Mouse (Mus musculus) CH12.LX (cell line): ENCODE data around the gene Pan3. TPM values are rescaled to one million over a fixed set of nuclear protein-coding genes. Genes with fewer than 3 reads are reported as not detected.

Experiments used
- DNase-seq: peaks from one replicate; pipeline ENCODE4 v3.0.0-alpha.2; 2013; ENCODE audit errors: extremely low read depth
- H3K27ac ChIP-seq: 2 replicates; pipeline ENCODE4 v1.5.1; 2012; ENCODE audit warnings: low read depth, mild to moderate bottlenecking, control low read depth, moderate library complexity; ENCODE audit not compliant: insufficient read depth
- H3K27me3 ChIP-seq: replicated peaks from 2 replicates; pipeline ENCODE3; 2012; ENCODE audit warnings: inconsistent platforms
- H3K36me3 ChIP-seq, 2 experiments: replicated peaks in 1 of 2; 2 replicates each; pipeline versions ENCODE3 to v1.6.1; 2012; ENCODE audit warnings: inconsistent platforms in 1 of 2, low read length in 1 of 2, mild to moderate bottlenecking in 1 of 2, mixed read lengths in 1 of 2, moderate library complexity in 1 of 2; ENCODE audit not compliant: control insufficient read depth in 1 of 2, insufficient read depth in 1 of 2
- H3K4me1 ChIP-seq, 2 experiments: 2 replicates each; pipeline ENCODE4 v1.6.1; 2012; ENCODE audit warnings: inconsistent platforms in 1 of 2, moderate library complexity in 1 of 2; ENCODE audit not compliant: insufficient read depth in 2 of 2, control insufficient read depth in 1 of 2
- H3K4me2 ChIP-seq: 2 replicates; pipeline ENCODE4 v1.6.1; 2012; ENCODE audit warnings: low read depth, mild to moderate bottlenecking, control low read depth; ENCODE audit not compliant: poor library complexity, insufficient read depth, severe bottlenecking
- H3K4me3 ChIP-seq, 3 experiments: fragments of 150-350 bp in 1 of 3; sonication (generic) in 1 of 3; replicated peaks in 1 of 3; 2 replicates each; pipeline versions ENCODE3 to v1.5.1; 2011 to 2012; ENCODE audit warnings: low read depth in 2 of 3, low read length in 2 of 3, mild to moderate bottlenecking in 2 of 3, moderate library complexity in 2 of 3, control low read depth in 1 of 3, improper control_type of control experiment in 1 of 3, inconsistent platforms in 1 of 3, mixed read lengths in 1 of 3; ENCODE audit not compliant: poor library complexity in 1 of 3
- H3K79me2 ChIP-seq: replicated peaks from 2 replicates; pipeline ENCODE4 v1.6.1; 2012; ENCODE audit warnings: mild to moderate bottlenecking, moderate library complexity; ENCODE audit not compliant: control insufficient read depth, poor library complexity, insufficient read depth, severe bottlenecking; ENCODE audit errors: extremely low read depth
- H3K9ac ChIP-seq: 2 replicates; pipeline ENCODE4 v1.6.1; 2012; ENCODE audit warnings: low read depth, mild to moderate bottlenecking, control low read depth, moderate library complexity; ENCODE audit not compliant: insufficient read depth
- H3K9me3 ChIP-seq: replicated peaks from 2 replicates; pipeline ENCODE3; 2012; ENCODE audit warnings: low read length, inconsistent platforms, mixed read lengths
- ELF1 ChIP-seq: IDR thresholded peaks from 2 replicates; pipeline ENCODE4 v1.6.1; 2014; ENCODE audit warnings: low read depth, mild to moderate bottlenecking, inconsistent platforms, low read length, improper control_type of control experiment
- EP300 ChIP-seq: IDR thresholded peaks from 2 replicates; pipeline ENCODE4 v1.6.1; 2011; ENCODE audit warnings: low read length, improper control_type of control experiment
- JUND ChIP-seq: conservative IDR thresholded peaks from 2 replicates; pipeline ENCODE4 v1.6.1; 2011; ENCODE audit warnings: low read depth, low read length, improper control_type of control experiment
- KAT2A ChIP-seq: IDR thresholded peaks from 2 replicates; pipeline ENCODE4 v1.6.1; 2012; ENCODE audit warnings: low read length, improper control_type of control experiment, inconsistent platforms; ENCODE audit not compliant: insufficient replicate concordance
- MAFK ChIP-seq: IDR thresholded peaks from 2 replicates; pipeline ENCODE4 v1.6.1; 2011; ENCODE audit warnings: low read length, improper control_type of control experiment; ENCODE audit not compliant: insufficient replicate concordance
- MAX ChIP-seq: IDR thresholded peaks from 2 replicates; pipeline ENCODE4 v1.6.1; 2011; ENCODE audit warnings: low read length, improper control_type of control experiment
- MAZ ChIP-seq: IDR thresholded peaks from 2 replicates; pipeline ENCODE4 v1.6.1; 2012; ENCODE audit warnings: low read depth, mild to moderate bottlenecking, inconsistent platforms, low read length, improper control_type of control experiment, moderate library complexity
- MXI1 ChIP-seq: IDR thresholded peaks from 2 replicates; pipeline ENCODE4 v1.6.1; 2011; ENCODE audit warnings: mild to moderate bottlenecking, low read depth, low read length, improper control_type of control experiment
- MYC ChIP-seq: IDR thresholded peaks from 2 replicates; pipeline ENCODE4 v1.6.1; 2011; ENCODE audit warnings: low read depth, mild to moderate bottlenecking, improper control_type of control experiment, low read length
- POLR2AphosphoS2 ChIP-seq: IDR thresholded peaks from 2 replicates; pipeline ENCODE4 v1.6.1; 2011; ENCODE audit warnings: low read depth, low read length, improper control_type of control experiment
- ZKSCAN1 ChIP-seq: IDR thresholded peaks from 2 replicates; pipeline ENCODE4 v1.6.1; 2012; ENCODE audit warnings: low read depth, inconsistent platforms, low read length, improper control_type of control experiment, borderline replicate concordance
- ZNF384 ChIP-seq: IDR thresholded peaks from 2 replicates; pipeline ENCODE4 v1.6.1; 2012; ENCODE audit warnings: low read depth, low read length, improper control_type of control experiment, inconsistent platforms
- dilution Hi-C: fragments of 300-500 bp; cut with MboI; formaldehyde crosslinking; loops from 2 replicates; pipeline ENCODE4 v1.14.3; 2020; ENCODE audit warnings: low sequenced_read_pairs; ENCODE audit not compliant: extremely low pct_unique_long_range_greater_than_20kb, extremely low pct_ligation_motif_present
- in situ Hi-C: fragments of 300-500 bp; cut with MboI; formaldehyde crosslinking; loops from 3 replicates; pipeline ENCODE4 v1.14.3; 2019; ENCODE audit warnings: low sequenced_read_pairs, low pct_ligation_motif_present, low pct_unique_long_range_greater_than_20kb, mixed read lengths
- polyA plus RNA-seq: library from polyadenylated mRNA; unstranded; fragments of >175 nt; gene quantifications from 2 replicates; pipeline ENCODE4 v1.2.1, GENCODE M21; 2012; ENCODE audit warnings: low read depth; ENCODE audit not compliant: insufficient read length
- total RNA-seq, 2 experiments: library from RNA; depleted of rRNA; stranded (reverse); fragments of 300-350 nt in 1 of 2; fragments of >200 nt in 1 of 2; gene quantifications; 2 replicates each; pipeline ENCODE4 v1.2.3; 2012 to 2014

Pan3 gene
- total and polyA plus RNA-seq, 3 experiments = 37.6 to 43.5 (median 40.2) TPM

GRCm38 (mm10) chr5:147399843-147400504 lies 30.0 kb upstream of the Pan3 start, which contains the start of gene Flt3 (continued):
- 0 out of 2 replicates have a peak, but pooled peaks have one; percentile 8 for TF ChIP-seq EP300
- no peak for TF ChIP-seq MAFK
- no peak for TF ChIP-seq KAT2A
- TF ChIP-seq ELF1 = no peak
- peak; percentile 75; the same call in 1 of the 2 replicates for TF ChIP-seq MXI1
- no peak for TF ChIP-seq JUND
- no peak for TF ChIP-seq ZKSCAN1

- dilution Hi-C loops = no loop called here
Observed at GRCm38 (mm10) chr5:147400505-147400979, 29.4 kb upstream of the Pan3 start.

GRCm38 (mm10) chr5:147401024-147401423 lies 28.9 kb upstream of the Pan3 start:
- peaks cover 5 to 35% of the 10 kb centered on the region in 2 experiments; a peak in 3 of 4 replicates for H3K4me1 ChIP-seq
- dilution Hi-C loops (no loop called here), in situ Hi-C loops (loop anchor here (5.0 kb wide), 1 partner anchor 69 kb away; no protein-coding TSS in a partner anchor)
- no peak overlapping the region for H3K9ac ChIP-seq
- no peaks in the 10 kb centered on the region for H3K36me3 ChIP-seq
- TF ChIP-seq MAZ (0 out of 2 replicates have a peak, but pooled peaks have one; percentile 6), POLR2AphosphoS2 (no peak)
- peaks cover 7% of the 10 kb centered on the region for H3K9me3 ChIP-seq
- DNase-seq = no peak
- H3K79me2 ChIP-seq = no peaks in the 10 kb centered on the region
- peaks cover 31% of the 10 kb centered on the region for H3K27me3 ChIP-seq
- H3K4me3 ChIP-seq = no peak overlapping the region
- no peak overlapping the region for H3K27ac ChIP-seq
- peak overlapping the region; percentile 83 for H3K4me2 ChIP-seq

More at GRCm38 (mm10) chr5:147400505-147400979, 29.4 kb upstream of the Pan3 start:
- Histone ChIP-seq H3K36me3 (no peaks in the 10 kb centered on the region), H3K4me1 (peaks cover 5 to 30% of the 10 kb centered on the region in 2 experiments; a peak in 3 of 4 replicates), H3K27ac (no peak overlapping the region), H3K27me3 (peaks cover 31% of the 10 kb centered on the region), H3K9ac (no peak overlapping the region), H3K79me2 (no peaks in the 10 kb centered on the region), H3K9me3 (peaks cover 7% of the 10 kb centered on the region), H3K4me2 (peak overlapping the region; percentile 83), H3K4me3 (peak overlapping the region in 2 of 3 experiments; percentile 44 to 51)
- in situ Hi-C loops = loop anchor here (5.0 kb wide), 1 partner anchor 68 kb away; no protein-coding TSS in a partner anchor
- TF ChIP-seq MYC (0 out of 2 replicates have a peak, but pooled peaks have one; percentile 53), MAX (no peak; the same call in none of the 2 replicates), ELF1 (0 out of 2 replicates have a peak, but pooled peaks have one; percentile 8), JUND (no peak), MAZ (0 out of 2 replicates have a peak, but pooled peaks have one; percentile 13), ZNF384 (no peak)
- no peak for DNase-seq
